Mouse (Mus musculus) megakaryocyte-erythroid progenitor cell, adult 5-6 weeks (primary cell): ENCODE measurements around the gene Pgs1. TPM values are rescaled to one million over a fixed set of nuclear protein-coding genes. Genes with fewer than 3 reads are reported as not detected.

ENCODE experiments used
- ATAC-seq: replicated peaks from 2 replicates; pipeline ENCODE4 v1.8.0; 2016; ENCODE audit warnings: mild to moderate bottlenecking, inconsistent platforms; ENCODE audit not compliant: severe bottlenecking, poor library complexity, low FRiP score, low TSS enrichment
- total RNA-seq, 2 experiments: library from RNA; stranded (forward) in 1 of 2; stranded (reverse) in 1 of 2; fragments of 200-1000, 215-1000 nt in 1 of 2; fragments of >200 nt in 1 of 2; fragmentation: Nextera tagmentation in 1 of 2; gene quantifications; 2 replicates each; pipeline ENCODE4 v1.2.3; 2014 to 2017

Pgs1 gene
- total RNA-seq, 2 experiments from 2014 or later = 5.6 to 27.5 TPM

- ATAC-seq = no peak
These were observed 23.6 kb upstream of the Pgs1 start for GRCm38 (mm10) chr11:117962228-117963067.

- ATAC-seq = peak; percentile 93
These were observed 22.9 kb upstream of the Pgs1 start for GRCm38 (mm10) chr11:117963091-117963793.

GRCm38 (mm10) chr11:117963872-117964271, 22.2 kb upstream of the Pgs1 start:
- ATAC-seq = no peak

DNA sequence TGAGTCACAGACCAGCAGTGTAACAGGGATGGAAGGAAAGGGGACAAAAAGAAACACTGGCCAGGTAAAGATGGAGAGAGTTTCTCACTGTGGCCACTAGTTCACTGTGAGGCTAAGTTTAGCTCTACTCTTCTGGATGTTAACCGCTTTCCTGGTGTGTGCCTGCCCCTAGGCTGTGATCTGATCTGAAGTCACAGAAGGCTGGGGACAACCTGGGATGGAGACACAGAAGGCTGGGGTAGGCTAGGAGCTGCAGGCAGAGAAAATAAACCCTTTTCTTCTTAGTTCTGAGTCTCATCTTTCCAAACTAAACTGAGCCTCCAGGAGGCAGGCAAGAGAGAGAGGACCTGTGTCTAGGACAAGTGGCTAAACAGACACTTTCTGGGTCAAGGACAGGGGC, 21.8 kb upstream of the Pgs1 start:
- ATAC-seq = no peak

GRCm38 (mm10) chr11:117965052-117965451, 21.0 kb upstream of the Pgs1 start:
- no peak for ATAC-seq

DNA sequence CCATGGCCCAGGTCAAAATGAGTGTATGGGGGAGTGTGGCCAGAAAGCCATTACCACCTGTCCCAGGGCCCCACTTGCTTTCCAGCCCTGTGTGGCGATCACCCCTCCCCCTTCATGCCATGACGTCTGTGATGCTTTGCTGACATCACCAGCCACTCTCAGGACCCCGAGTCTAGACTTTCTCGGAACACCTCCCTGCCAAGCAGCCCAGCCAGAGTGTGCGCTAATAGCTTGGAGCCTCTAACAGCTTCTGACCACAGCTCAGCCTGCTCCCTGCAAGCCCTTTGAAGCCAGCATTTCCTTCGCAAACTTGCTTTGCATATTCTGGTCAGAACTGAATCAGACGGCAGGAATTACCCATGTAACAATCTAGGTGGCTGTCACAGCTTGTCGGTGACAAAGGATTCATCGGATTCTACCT, 20.5 kb upstream of the Pgs1 start:
- ATAC-seq = no peak

DNA sequence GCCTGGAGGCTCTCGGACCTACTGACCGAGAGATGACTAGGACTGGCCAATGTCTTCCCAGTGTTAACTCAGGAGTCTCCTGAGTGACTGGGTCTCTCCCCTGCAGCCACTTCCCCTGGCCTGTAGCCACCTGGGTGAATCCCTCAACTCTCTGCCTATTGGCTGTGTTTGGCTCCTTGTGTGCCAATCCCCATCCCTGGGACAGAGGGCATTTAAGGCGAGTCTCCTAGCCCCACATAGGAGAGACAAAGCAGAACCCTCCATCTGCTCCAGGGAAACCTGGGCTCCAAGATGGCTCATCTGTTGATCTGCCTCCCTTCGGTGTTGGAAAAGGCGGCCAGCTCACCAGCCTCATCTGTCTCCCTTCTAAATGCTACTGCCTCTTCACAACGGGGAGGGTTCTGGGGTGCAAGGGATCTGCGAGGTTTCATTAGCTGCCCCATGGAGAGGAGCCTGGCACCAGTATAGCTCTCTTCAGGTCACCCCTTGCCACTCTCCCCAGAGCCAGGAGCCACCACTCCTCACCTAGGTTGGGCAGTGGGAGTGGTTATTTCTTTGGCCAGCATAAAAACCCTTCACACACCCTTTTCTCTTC, 19.5 kb upstream of the Pgs1 start:
- ATAC-seq = no peak

GRCm38 (mm10) chr11:117967249-117968015, 18.7 kb upstream of the Pgs1 start:
- ATAC-seq = no peak

GRCm38 (mm10) chr11:117968016-117968671, 17.9 kb upstream of the Pgs1 start:
- ATAC-seq = no peak

GRCm38 (mm10) chr11:117968716-117969099, 17.4 kb upstream of the Pgs1 start:
- no peak for ATAC-seq

DNA sequence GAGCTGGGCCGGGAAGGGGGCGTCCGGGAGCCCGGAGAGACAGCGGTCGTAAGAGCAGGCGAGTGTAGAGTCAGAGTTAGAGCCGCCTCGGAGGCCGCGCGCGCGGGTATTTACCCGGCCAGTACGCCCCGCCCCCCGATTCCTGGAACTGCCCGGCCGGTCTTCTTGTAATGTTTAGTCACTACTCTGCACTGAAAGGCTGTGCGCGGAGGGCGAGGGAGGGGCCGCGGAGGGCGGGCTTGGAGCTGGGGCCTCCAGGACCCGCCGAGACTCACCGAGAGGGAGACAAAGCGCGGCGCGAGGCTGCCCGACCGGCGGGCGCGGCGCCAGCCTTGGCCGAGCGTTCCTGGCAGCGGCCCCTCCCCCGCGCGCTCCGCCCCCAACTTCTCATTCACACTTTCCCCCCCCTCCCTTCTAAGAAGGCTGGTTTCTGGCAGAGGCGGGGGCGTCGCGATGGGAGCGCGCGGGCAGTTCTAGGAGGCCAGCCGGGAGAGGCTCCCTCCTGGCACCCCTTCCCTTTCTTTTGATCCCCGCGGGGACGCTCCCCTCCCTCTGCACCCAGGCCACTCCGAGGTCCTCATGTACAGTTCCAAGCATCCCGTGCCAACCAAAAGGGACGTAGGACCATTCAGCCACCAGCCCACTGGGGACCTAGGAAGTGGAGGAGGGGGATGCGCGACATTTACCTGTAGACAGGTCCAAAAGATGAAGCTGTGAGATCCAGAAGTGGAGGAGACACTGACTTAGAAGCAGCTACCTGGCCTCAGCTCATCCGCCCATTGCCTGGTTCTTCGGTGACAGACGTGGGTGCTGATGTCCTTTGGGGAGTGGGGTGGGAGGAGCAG, 16.8 kb upstream of the Pgs1 start:
- peak; percentile 56 for ATAC-seq

DNA sequence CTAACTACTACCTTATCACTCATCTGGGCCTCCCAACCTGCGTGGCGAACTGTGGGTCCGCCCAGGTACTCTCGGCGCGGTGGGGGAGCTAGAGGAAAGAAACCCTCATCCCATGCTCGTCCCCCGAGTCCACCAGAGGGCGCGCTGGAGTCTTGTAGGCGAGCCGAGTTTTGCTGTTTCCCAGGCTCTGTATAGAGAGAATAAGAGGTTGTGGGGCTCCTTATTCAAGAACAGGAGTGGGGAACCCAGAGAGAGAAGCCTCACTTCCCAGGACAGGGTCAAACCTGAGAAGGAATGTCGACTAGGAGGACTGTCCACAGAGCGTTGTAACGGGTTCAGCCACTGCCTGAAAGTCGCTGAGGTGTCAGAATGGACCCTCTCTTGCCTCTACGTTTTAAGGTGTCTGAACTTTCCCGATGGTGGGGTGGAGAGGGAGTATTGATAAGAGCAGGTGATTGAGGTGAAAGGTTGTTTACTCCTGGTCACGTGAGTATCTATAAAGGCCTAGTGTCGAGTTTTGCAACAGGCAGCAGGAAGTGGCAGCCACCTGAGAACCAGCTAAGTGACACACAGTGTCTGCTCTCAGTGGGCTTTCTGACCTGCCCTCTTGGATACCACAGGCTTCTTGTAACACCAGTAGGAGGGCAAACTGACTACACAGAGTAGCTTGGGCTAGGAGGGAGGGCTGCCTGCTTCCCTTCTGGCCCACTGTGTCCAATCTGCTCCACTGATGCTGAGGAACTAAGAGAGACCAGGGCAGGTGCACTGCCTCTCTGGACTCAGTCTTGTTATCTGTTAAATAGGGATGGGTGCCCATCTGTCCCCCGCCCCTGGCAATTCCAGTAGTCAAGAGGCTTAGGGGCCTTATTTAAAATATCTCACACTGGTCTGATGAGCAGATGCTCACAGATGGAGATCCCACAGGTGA, 15.9 kb upstream of the Pgs1 start, which contains the start of gene Socs3:
Socs3 (minus strand) TSS at position 103 of the 928 bp plus-strand sequence.
- peak; percentile 59 for ATAC-seq

DNA sequence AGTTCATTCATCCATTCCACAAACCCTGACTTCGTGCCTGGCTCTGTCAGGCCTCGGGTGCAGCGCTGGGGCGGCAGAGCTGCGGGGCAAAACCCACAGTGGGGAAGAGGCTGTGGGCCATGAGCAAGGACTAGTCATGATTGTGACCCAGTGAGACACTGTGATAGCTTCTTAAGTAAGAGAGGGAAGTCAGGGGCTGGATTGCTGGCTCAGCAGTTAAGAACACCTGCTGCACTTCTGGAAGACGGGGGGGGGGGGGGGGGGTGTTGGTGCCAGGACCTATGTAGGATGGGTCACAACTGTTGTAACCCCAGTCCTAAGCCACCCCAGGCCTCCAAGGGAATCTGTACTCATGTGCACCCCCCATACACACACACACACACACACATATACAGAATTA, 15.0 kb upstream of the Pgs1 start:
- ATAC-seq = no peak

DNA sequence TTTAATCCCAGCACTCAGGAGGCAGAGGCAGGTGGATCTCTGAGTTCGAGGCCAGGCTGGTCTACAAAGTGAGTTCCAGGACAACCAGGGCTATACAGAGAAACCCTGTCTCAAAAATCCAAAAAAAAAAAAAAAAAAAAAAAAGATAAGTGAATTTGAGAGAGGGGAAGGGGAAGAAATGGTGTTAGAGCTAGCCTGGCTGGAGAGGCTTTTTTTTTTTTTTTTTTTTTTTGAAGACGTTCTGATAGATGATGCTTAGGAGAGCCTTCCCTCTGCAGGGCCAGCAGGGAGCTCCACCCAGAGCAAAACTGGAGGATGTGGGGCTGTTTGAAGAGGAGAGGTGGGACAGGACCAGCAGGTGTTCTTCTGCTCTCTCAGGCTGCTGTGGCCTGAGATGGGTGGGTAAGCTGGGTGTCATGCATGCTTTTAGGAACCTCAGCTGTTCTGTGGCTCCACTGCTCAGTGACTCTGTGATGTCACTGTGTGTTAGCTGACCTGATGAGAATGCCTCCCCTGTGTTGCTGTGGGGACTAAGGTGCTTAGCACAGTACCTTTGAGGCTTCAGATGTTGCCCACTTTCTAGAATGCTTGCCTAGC, 14.3 kb upstream of the Pgs1 start:
- ATAC-seq = no peak

- no peak for ATAC-seq
These were observed 13.2 kb upstream of the Pgs1 start for GRCm38 (mm10) chr11:117972656-117973558.

DNA sequence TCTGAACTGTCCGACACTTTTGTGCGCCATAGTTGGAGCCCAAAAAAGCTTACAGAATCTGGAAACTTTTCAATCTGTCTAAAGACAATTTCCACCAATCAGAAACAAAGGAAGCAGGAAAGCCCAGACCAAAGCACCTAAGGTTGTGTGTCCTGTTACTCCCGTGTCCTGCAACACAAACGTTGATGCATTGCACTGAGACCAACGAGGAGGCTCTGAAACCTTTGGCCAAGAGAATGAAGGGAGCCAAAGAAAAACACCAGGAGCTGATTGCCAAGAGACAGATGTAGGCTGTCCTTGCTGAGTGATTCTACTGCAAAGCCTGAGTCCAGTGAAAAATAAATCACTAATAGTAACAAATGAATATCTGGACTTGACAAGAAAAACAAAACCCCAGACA, 12.5 kb upstream of the Pgs1 start:
- no peak for ATAC-seq
